Mouse (Mus musculus): ENCODE measurements around the gene Crb1. TPM values are rescaled to one million over a fixed set of nuclear protein-coding genes. Genes with fewer than 3 reads are reported as not detected.

Crb1 gene
- polyA plus RNA-seq, 1 experiment from 2014 or later, result 0.32 TPM

GRCm38 (mm10) chr1:139153493-139153892 lies 223.4 kb downstream of the Crb1 start:
- H3K9ac ChIP-seq (replicated peaks; ENCODE audit: low read depth, low read length), result no peak overlapping the region
- H3K4me2 ChIP-seq (replicated peaks; ENCODE audit: low read depth, low read length), result no peak overlapping the region
- no peaks in the 10 kb centered on the region for H3K36me3 ChIP-seq (ENCODE audit: control insufficient read depth, insufficient read depth, low read length)
- WGBS, result 46% methylated on average over 6 of the region's 6 CpGs
- ATAC-seq (ENCODE audit: insufficient number of reproducible peaks, insufficient read depth, low FRiP score, low read depth), result no peak
- no peaks in the 10 kb centered on the region for H3K9me3 ChIP-seq (ENCODE audit: control insufficient read depth, low read depth, low read length)
- H3K4me3 ChIP-seq (ENCODE audit: low read depth, low read length), result no peak overlapping the region
- no peak overlapping the region for H3K27ac ChIP-seq (ENCODE audit: low read length)
- H3K27me3 ChIP-seq (ENCODE audit: control insufficient read depth, insufficient read depth, low read length), result no peaks in the 10 kb centered on the region
- no peaks in the 10 kb centered on the region for H3K4me1 ChIP-seq (ENCODE audit: control insufficient read depth, insufficient read depth, low read length)

- Histone ChIP-seq H3K27me3 (ENCODE audit: control insufficient read depth, insufficient read depth, low read length) (no peaks in the 10 kb centered on the region), H3K27ac (ENCODE audit: low read length) (no peak overlapping the region), H3K36me3 (ENCODE audit: control insufficient read depth, insufficient read depth, low read length) (no peaks in the 10 kb centered on the region), H3K4me2 (replicated peaks; ENCODE audit: low read depth, low read length) (no peak overlapping the region), H3K9me3 (ENCODE audit: control insufficient read depth, low read depth, low read length) (no peaks in the 10 kb centered on the region), H3K9ac (replicated peaks; ENCODE audit: low read depth, low read length) (no peak overlapping the region), H3K4me1 (ENCODE audit: control insufficient read depth, insufficient read depth, low read length) (no peaks in the 10 kb centered on the region), H3K4me3 (ENCODE audit: low read depth, low read length) (no peak overlapping the region)
- WGBS, result 80% methylated on average over 2 of the region's 2 CpGs
- ATAC-seq (ENCODE audit: insufficient number of reproducible peaks, insufficient read depth, low FRiP score, low read depth), result no peak
Measured at GRCm38 (mm10) chr1:139153006-139153405, 223.9 kb downstream of the Crb1 start.

Other genes with a start within 250 kb of the Crb1 start
- gene Zbtb41, start 45.2 kb upstream of the Crb1 start, polyA plus RNA-seq (2014; fragmentation: Nextera tagmentation; extraction: Ambion mirVana), result 15.5 and 16.5 TPM in 2 replicates
- 23.1 and 23.3 TPM in 2 replicates for gene Aspm, start 77.7 kb upstream of the Crb1 start, polyA plus RNA-seq (2014; fragmentation: Nextera tagmentation; extraction: Ambion mirVana)
- not detected in 2 replicates for gene F13b, start 124.6 kb upstream of the Crb1 start, polyA plus RNA-seq (2014; fragmentation: Nextera tagmentation; extraction: Ambion mirVana)
- not detected in 2 replicates for gene Cfhr1, start 183.2 kb upstream of the Crb1 start, polyA plus RNA-seq (2014; fragmentation: Nextera tagmentation; extraction: Ambion mirVana)

All from stomach, embryonic 14.5 days (tissue).